Mouse (Mus musculus) midbrain, embryonic 11.5 days (tissue): ENCODE measurements at regions not wholly inside any gene's neighbourhood (a gene's known extent, or its start where the extent isn't known, plus 50 kb on each side); places are given as distances from the start of the nearest gene placed in this dataset.

ENCODE experiments used
- ATAC-seq: fragments of 200-750 bp; cut with Nextera tagmentation; 2 replicates; pipeline ENCODE4 v1.8.0; 2017; ENCODE audit warnings: moderate TSS enrichment, moderate library complexity; ENCODE audit not compliant: low FRiP score
- DNase-seq: peaks from one replicate; pipeline ENCODE4 v3.0.0; 2015; ENCODE audit warnings: low spot score; ENCODE audit errors: missing footprints
- H3K27ac ChIP-seq: fragments of 300-500 bp; sonication (generic); 2 replicates; pipeline ENCODE4 v1.5.1; 2014; ENCODE audit warnings: low read depth, low read length
- H3K27me3 ChIP-seq: fragments of 300-500 bp; sonication (generic); 2 replicates; pipeline ENCODE4 v1.6.1; 2014; ENCODE audit warnings: mild to moderate bottlenecking, low read length, moderate library complexity, mixed read lengths; ENCODE audit not compliant: control insufficient read depth, insufficient read depth
- H3K36me3 ChIP-seq: fragments of 300-500 bp; sonication (generic); 2 replicates; pipeline ENCODE4 v1.6.1; 2014; ENCODE audit warnings: mild to moderate bottlenecking, low read length, moderate library complexity, mixed read lengths; ENCODE audit not compliant: control insufficient read depth, insufficient read depth
- H3K4me1 ChIP-seq: fragments of 300-500 bp; sonication (generic); 2 replicates; pipeline ENCODE4 v1.6.1; 2014; ENCODE audit warnings: low read length; ENCODE audit not compliant: control insufficient read depth, insufficient read depth
- H3K4me2 ChIP-seq: fragments of 300-500 bp; sonication (generic); 2 replicates; pipeline ENCODE4 v1.6.1; 2014; ENCODE audit warnings: mild to moderate bottlenecking, moderate library complexity
- H3K4me3 ChIP-seq: fragments of 300-500 bp; sonication (generic); 2 replicates; pipeline ENCODE4 v1.5.1; 2014; ENCODE audit warnings: low read depth, low read length
- H3K9ac ChIP-seq: fragments of 300-500 bp; sonication (generic); 2 replicates; pipeline ENCODE4 v1.6.1; 2014; ENCODE audit warnings: low read length
- H3K9me3 ChIP-seq: fragments of 300-500 bp; sonication (generic); 2 replicates; pipeline ENCODE4 v1.6.1; 2016; ENCODE audit warnings: low read length; ENCODE audit not compliant: control insufficient read depth
- WGBS: fragments of 180-500 bp; shearing (Covaris S2); extraction: QIAGEN DNeasy Blood & Tissue Kit; methylation state at CpG from one replicate; pipeline ENCODE4 v1.1.7; 2014; 5-methylcytosine and 5-hydroxymethylcytosine counted together

DNA sequence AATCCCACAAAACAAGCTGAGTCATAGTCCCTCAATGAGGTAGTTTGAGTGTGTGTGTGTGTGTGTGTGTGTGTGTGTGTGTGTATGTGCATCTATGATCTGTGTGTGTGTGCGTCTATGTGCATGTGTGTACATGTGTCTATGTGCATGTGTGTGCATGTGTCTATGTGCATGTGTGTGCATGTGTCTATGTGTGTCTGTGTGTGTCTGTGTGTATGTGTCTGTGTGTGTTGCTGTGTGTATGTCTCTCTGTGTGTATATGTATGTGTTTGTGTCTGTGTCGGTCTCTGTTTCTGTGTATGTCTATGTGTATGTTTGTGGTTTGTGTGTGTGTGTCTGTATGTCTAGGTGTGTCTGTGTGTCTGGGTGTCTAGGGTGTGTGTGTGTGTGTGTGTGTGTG lies 309.1 kb upstream of the Brinp3 start:
- ATAC-seq (no peak), DNase-seq (peak; percentile 79)
- H3K4me1 ChIP-seq: no peaks in the 10 kb centered on the region
- 82% methylated on average over 2 of the region's 2 CpGs for WGBS
- H3K9me3 ChIP-seq: no peaks in the 10 kb centered on the region
- H3K4me2 ChIP-seq: no peak overlapping the region
- H3K9ac ChIP-seq: no peak overlapping the region
- H3K36me3 ChIP-seq: no peaks in the 10 kb centered on the region
- H3K27me3 ChIP-seq: no peaks in the 10 kb centered on the region
- H3K27ac ChIP-seq: no peak overlapping the region
- no peak overlapping the region for H3K4me3 ChIP-seq

DNA sequence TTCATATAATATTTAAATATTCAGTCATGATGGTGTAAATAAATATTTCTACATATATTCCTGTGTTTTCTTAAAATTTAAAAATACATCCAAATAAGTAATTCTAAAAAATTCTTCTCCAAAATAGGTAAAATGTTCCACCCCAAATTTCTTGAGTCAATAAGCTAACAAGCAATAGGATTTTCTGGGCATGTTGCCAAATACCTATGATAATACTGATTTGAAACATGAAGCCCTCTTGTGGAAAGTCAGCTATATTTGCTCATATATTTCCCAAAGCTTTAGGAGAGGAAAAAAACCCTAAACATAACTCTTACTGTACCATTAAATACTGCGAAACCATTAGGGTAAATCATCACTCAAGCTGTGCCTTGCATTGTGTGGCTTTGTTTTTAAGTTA lies 282.9 kb upstream of the Brinp3 start:
- Histone ChIP-seq H3K4me3 (no peak overlapping the region), H3K4me1 (no peaks in the 10 kb centered on the region), H3K9me3 (no peaks in the 10 kb centered on the region), H3K36me3 (no peaks in the 10 kb centered on the region), H3K27me3 (no peaks in the 10 kb centered on the region), H3K9ac (no peak overlapping the region), H3K27ac (no peak overlapping the region), H3K4me2 (no peak overlapping the region)
- no peak for ATAC-seq
- no peak for DNase-seq
- WGBS: 93% methylated on average over 1 of the region's 1 CpGs

DNA sequence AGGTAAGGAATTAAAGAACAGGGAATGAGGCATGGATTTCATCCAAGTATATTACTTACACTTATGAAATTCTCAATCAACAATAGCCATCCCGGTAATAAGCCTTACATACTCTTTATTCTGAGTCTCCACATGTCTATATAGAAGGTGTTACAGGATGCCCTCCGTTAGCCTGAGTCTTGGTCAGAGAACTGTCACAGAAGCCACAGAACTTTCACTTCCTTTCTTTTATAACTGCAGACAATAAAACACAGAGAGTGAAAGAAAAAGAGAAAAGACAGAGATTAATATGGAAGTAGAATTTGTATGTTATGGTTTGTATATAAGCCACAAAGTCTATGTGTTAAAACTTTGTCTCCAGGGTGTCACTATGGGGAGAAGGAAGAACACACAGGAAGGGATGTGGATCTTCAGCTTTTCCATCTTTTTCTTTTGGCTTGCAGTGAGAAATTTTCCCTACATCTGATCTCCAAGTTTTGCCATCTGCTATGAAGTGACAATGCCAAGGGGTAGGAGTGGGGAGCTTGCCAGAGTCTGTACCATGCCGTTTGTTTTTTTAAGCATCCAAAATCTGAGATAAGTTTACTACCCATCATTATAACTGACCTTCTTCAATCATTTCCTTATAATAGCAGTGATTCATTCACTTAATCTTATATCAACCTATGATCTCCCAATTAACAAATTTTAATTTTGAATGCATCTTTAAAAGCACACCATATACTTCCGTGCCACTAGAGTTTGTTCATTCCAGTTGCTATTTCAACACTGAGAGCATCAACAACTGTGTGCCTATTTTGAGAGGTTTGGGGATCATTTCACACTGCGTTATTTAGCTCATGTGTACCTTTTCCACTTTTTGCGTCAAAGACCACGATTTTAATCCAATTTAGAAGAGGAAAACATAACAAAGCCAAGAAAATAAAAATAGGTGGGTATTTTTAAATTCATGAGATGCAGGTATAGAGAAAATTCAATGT lies 262.8 kb upstream of the Brinp3 start:
- Histone ChIP-seq H3K4me3 (no peak overlapping the region), H3K4me2 (no peak overlapping the region), H3K9me3 (no peaks in the 10 kb centered on the region), H3K4me1 (no peaks in the 10 kb centered on the region), H3K9ac (no peak overlapping the region), H3K27ac (no peak overlapping the region), H3K36me3 (no peaks in the 10 kb centered on the region), H3K27me3 (no peaks in the 10 kb centered on the region)
- DNase-seq (no peak), ATAC-seq (no peak)
- whole genome bisulfite sequencing: 91% methylated on average over 7 of the region's 7 CpGs

- Histone ChIP-seq H3K4me1 (no peaks in the 10 kb centered on the region), H3K4me2 (no peak overlapping the region), H3K27me3 (no peaks in the 10 kb centered on the region), H3K9ac (no peak overlapping the region), H3K27ac (no peak overlapping the region), H3K36me3 (no peaks in the 10 kb centered on the region), H3K9me3 (no peaks in the 10 kb centered on the region), H3K4me3 (no peak overlapping the region)
- ATAC-seq (no peak), DNase-seq (no peak)
Measured at GRCm38 (mm10) chr1:146260400-146260799, 234.2 kb upstream of the Brinp3 start.

DNA sequence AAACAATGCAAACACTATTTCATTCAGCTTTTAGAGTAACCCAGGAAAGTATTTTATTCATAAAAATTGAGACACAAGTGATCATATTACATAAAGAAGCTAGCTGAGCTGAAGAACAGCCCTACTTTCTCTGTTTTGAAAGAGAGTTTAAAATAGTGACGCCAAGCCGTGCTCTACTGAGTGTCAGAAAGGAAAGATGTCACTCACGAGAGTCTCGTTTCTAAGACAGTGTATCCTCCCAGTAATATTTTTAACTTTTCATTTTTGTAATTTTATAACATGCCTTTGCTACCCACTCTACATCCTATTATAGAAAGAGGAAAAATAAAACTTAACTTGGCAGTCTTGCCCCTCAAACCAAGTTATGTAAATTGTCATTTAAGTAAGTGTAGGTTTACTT lies 195.5 kb upstream of the Brinp3 start:
- Histone ChIP-seq H3K36me3 (no peaks in the 10 kb centered on the region), H3K4me1 (no peaks in the 10 kb centered on the region), H3K9ac (no peak overlapping the region), H3K4me2 (no peak overlapping the region), H3K27me3 (no peaks in the 10 kb centered on the region), H3K27ac (no peak overlapping the region), H3K9me3 (no peaks in the 10 kb centered on the region), H3K4me3 (no peak overlapping the region)
- whole genome bisulfite sequencing: 83% methylated on average over 4 of the region's 4 CpGs
- DNase-seq (no peak), ATAC-seq (no peak)

GRCm38 (mm10) chr1:146312547-146312946 lies 182.0 kb upstream of the Brinp3 start:
- ATAC-seq (no peak), DNase-seq (no peak)
- Histone ChIP-seq H3K4me2 (no peak overlapping the region), H3K36me3 (no peaks in the 10 kb centered on the region), H3K27ac (no peak overlapping the region), H3K4me1 (no peaks in the 10 kb centered on the region), H3K9me3 (no peaks in the 10 kb centered on the region), H3K9ac (no peak overlapping the region), H3K4me3 (no peak overlapping the region), H3K27me3 (no peaks in the 10 kb centered on the region)
- 84% methylated on average over 4 of the region's 4 CpGs for WGBS

- no peak overlapping the region for H3K4me3 ChIP-seq
- H3K27ac ChIP-seq: no peak overlapping the region
- H3K9ac ChIP-seq: no peak overlapping the region
- H3K27me3 ChIP-seq: no peaks in the 10 kb centered on the region
- no peak overlapping the region for H3K4me2 ChIP-seq
- H3K9me3 ChIP-seq: no peaks in the 10 kb centered on the region
- no peaks in the 10 kb centered on the region for H3K4me1 ChIP-seq
- no peak for DNase-seq
- WGBS: 88% methylated on average over 4 of the region's 4 CpGs
- no peaks in the 10 kb centered on the region for H3K36me3 ChIP-seq
- no peak for ATAC-seq
Measured at GRCm38 (mm10) chr1:146316172-146317158, 178.1 kb upstream of the Brinp3 start.

- H3K9ac ChIP-seq: no peak overlapping the region
Measured at GRCm38 (mm10) chr1:146322026-146322425, 172.5 kb upstream of the Brinp3 start.

DNA sequence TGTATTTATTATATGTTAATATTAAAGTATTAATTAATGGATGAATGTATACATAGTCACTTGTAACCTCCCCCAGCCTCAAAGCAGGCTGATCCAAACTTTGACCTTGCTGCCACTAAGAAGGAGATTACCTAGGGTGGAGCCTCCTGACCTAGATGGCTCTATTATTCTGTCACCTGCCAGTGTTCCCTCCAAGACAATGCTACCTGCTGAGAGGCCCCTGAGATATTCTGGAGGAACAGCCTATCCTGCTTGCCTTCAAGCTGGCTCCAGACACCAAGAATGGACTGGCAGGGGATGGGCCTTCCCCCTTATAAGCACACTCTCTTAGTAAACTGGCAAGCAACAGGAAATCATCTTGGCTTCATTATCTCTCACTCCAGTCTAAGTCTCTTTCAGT lies 171.7 kb upstream of the Brinp3 start:
- no peaks in the 10 kb centered on the region for H3K36me3 ChIP-seq
- no peak overlapping the region for H3K4me2 ChIP-seq
- DNase-seq: no peak
- no peak overlapping the region for H3K4me3 ChIP-seq
- H3K9ac ChIP-seq: no peak overlapping the region
- ATAC-seq: no peak
- H3K27me3 ChIP-seq: no peaks in the 10 kb centered on the region
- H3K27ac ChIP-seq: no peak overlapping the region
- no peaks in the 10 kb centered on the region for H3K9me3 ChIP-seq
- no peaks in the 10 kb centered on the region for H3K4me1 ChIP-seq

More at GRCm38 (mm10) chr1:146322026-146322425, 172.5 kb upstream of the Brinp3 start:
- no peak overlapping the region for H3K4me3 ChIP-seq
- DNase-seq (no peak), ATAC-seq (no peak)
- no peak overlapping the region for H3K4me2 ChIP-seq
- H3K4me1 ChIP-seq: no peaks in the 10 kb centered on the region
- no peaks in the 10 kb centered on the region for H3K27me3 ChIP-seq
- H3K36me3 ChIP-seq: no peaks in the 10 kb centered on the region
- H3K27ac ChIP-seq: no peak overlapping the region
- WGBS: 77% methylated on average over 1 of the region's 1 CpGs
- H3K9me3 ChIP-seq: no peaks in the 10 kb centered on the region
